Mouse (Mus musculus): ENCODE results near the gene Slco2a1.

- no peak for TF ChIP-seq POLR2A (IDR thresholded peaks at IDR 0.05; ENCODE audit: insufficient read length, low read depth)
- no peak for TF ChIP-seq MYOG (IDR thresholded peaks at IDR 0.05; ENCODE audit: control insufficient read depth in 1 of 3, insufficient read depth in 1 of 3, insufficient read length in 2 of 3, low read depth in 2 of 3)
- no peak for TF ChIP-seq TCF3 (IDR thresholded peaks at IDR 0.05; ENCODE audit: insufficient read length, low read depth)
- no peak for TF ChIP-seq MAX (IDR thresholded peaks at IDR 0.05; ENCODE audit: low read depth)
- no peak for TF ChIP-seq MYOD1 (IDR thresholded peaks at IDR 0.05; ENCODE audit: control insufficient read depth in 1 of 3, insufficient read length in 2 of 3, low read depth in 2 of 3)
- no peak for TF ChIP-seq POLR2AphosphoS2 (IDR thresholded peaks at IDR 0.05; ENCODE audit: insufficient read length, low read depth)
- TF ChIP-seq E2F4 (IDR thresholded peaks at IDR 0.05; ENCODE audit: insufficient read depth): no peak
- TF ChIP-seq CEBPB (IDR thresholded peaks at IDR 0.05; ENCODE audit: insufficient read depth, poor library complexity, severe bottlenecking): no peak
- TF ChIP-seq TCF12 (IDR thresholded peaks at IDR 0.05; ENCODE audit: insufficient read depth, poor library complexity, severe bottlenecking): no peak
- TF ChIP-seq SRF (IDR thresholded peaks at IDR 0.05; ENCODE audit: control insufficient read depth, insufficient read length, low read depth): no peak
- TF ChIP-seq USF1 (IDR thresholded peaks at IDR 0.05; ENCODE audit: low read depth): no peak
- no peak for TF ChIP-seq REST (IDR thresholded peaks at IDR 0.05; ENCODE audit: insufficient read depth, insufficient read length)
Observed at GRCm38 (mm10) chr9:103093681-103094080, 105.2 kb downstream of the Slco2a1 start.
